23 mouse cellular contexts compared by ENCODE assay signal in the genomic region with DNA sequence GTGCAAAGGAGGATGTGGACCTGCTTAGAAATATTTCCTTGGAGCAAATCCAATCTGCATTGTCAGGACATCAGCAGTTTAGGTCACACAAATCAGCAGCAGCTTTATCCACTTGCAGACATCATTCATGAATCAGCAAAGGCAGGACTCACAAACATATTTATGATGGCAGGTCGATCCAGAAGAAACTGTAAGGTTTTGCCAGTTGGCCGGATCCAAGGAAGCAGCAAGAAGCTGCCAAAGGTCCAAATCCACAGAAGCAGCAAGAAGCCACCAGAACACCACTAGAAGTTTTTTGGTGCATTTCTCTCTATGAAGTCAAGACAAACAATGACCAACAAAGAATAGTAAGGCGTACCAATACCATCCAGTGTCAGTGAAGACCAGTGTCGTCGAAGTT.
"Had no signal": no experiment of that assay in that cellular context is flagged by ENCODE, and none has a peak within 500 bp of the region (broad histone marks: within the 10 kb centered on the region; RNA-seq: fewer than 3 reads in every experiment).

No protein-coding gene starts in this region.

- H3K4me3 ChIP-seq: gastrocnemius, adult 2 months; heart, adult 2 months; heart, embryonic 10.5 days; heart, embryonic 12.5 days; hindbrain, embryonic 10.5 days; hindbrain, embryonic 12.5 days; intestine, embryonic 15.5 days; layer of hippocampus, adult 2 months; left cerebral cortex, adult 2 months; limb, embryonic 10.5 days; limb, embryonic 12.5 days; liver, embryonic 13.5 days; liver, embryonic 15.5 days had no signal

- DNase-seq: gastrocnemius, adult 2 months; gastrocnemius, postnatal 10 days; gastrocnemius, postnatal 25 days; heart, adult 2 months; heart, postnatal 10 days; heart, postnatal 4 days; kidney, adult 18-20 months; kidney, adult 8-10 months; kidney, postnatal 10 days; kidney, postnatal 25 days; kidney, postnatal 4 days; liver, embryonic 13.5 days had no signal

- H3K27ac ChIP-seq: gastrocnemius, adult 2 months; heart, adult 2 months; heart, embryonic 10.5 days; hindbrain, embryonic 10.5 days; hindbrain, embryonic 12.5 days; hindbrain, embryonic 14.5 days; intestine, embryonic 15.5 days; layer of hippocampus, adult 2 months; left cerebral cortex, adult 2 months; limb, embryonic 10.5 days; limb, embryonic 12.5 days; liver, embryonic 13.5 days; liver, embryonic 15.5 days had no signal

- H3K27me3 ChIP-seq: heart, embryonic 12.5 days; hindbrain, embryonic 12.5 days; intestine, embryonic 15.5 days; limb, embryonic 12.5 days; liver, embryonic 13.5 days; liver, embryonic 15.5 days had no signal

- H3K9ac ChIP-seq: heart, embryonic 12.5 days; hindbrain, embryonic 12.5 days; hindbrain, embryonic 14.5 days; intestine, embryonic 15.5 days; limb, embryonic 12.5 days; liver, embryonic 13.5 days; liver, embryonic 15.5 days had no signal

- H3K36me3 ChIP-seq: intestine, embryonic 15.5 days had no signal

- H3K4me1 ChIP-seq: heart, embryonic 10.5 days; heart, embryonic 12.5 days; hindbrain, embryonic 10.5 days; hindbrain, embryonic 12.5 days; intestine, embryonic 15.5 days; limb, embryonic 10.5 days; limb, embryonic 12.5 days; liver, embryonic 13.5 days; liver, embryonic 15.5 days had no signal
